Mouse (Mus musculus) kidney, adult 2 months (tissue): ENCODE data around the gene Hdac4.

Source experiments
- CTCF ChIP-seq: fragments of 200-500 bp; conservative IDR thresholded peaks from 2 replicates; pipeline ENCODE4 v1.5.1; 2011; ENCODE audit warnings: low read depth, mild to moderate bottlenecking, control low read depth, low read length, moderate library complexity, mixed read lengths; ENCODE audit not compliant: insufficient read depth, insufficient read length
- POLR2A ChIP-seq: fragments of 200-500 bp; IDR thresholded peaks from one replicate; pipeline ENCODE4 v1.6.1; 2011; ENCODE audit warnings: low read depth, low read length, control low read depth

DNA sequence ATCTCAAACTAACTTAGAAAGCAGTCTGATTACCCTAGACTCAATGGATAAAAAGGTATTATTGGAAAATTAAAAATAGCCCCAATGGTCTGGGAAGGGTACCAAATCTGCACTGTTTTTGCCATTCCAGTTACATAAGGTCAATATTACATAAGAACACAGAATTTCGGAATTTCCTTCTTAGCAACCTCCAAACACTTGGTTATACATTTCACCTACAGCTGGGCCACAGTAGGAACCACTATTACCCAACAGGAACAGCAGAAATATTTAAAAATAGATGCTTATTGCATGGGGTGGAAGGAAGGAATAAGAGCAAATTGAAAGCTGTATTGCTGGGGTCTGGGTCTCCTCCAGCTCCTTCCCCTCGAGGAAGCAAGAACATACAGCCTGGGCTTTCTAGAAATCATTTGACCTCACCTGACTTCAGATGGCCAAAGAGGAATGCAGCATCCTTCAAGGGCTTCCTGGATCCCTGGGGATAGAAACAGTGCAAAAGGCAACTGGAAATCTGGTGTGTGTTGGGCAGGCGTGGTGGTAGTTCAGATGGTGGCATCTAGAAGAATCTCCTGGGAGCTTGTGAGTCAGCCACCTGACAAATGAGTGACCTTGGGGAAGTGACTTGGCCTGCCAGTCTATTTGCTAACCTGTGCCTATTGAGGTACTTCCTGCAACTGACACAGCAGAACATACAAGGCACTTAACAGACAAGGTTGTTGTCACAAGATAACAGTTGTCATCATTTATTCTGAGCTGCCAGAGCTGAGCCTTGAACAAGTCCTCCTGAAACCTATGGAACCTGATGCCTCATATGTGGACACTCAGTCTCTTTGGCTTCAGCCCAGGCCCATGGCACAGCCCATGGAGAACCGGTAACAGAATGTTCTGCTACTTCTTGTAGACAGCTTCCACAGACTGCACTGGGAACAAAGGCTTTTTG is 146.8 kb downstream of the Hdac4 start:
- no peak for TF ChIP-seq CTCF
- no peak for TF ChIP-seq POLR2A
